Mouse (Mus musculus): ENCODE data around the gene Efna3.

Gene Efna3

DNA sequence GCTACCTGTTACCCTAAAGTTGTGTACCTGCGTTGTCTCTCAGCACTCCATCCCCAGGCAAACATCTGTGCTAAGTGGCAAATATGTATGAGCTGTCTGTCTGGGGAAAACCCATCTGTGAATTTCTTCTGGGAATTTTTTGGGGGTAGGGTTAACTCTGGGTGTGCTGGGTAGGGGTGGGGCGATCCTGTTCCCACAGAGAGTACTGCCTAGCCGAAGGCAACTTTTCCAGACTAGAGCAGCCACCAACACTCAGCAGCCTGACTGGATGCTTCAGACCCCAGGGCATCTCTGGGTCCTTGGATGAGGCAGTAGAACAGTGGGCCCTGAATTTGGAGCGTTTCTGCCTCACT lies 40.5 kb downstream of the Efna3 start:
- DNase-seq: no peak

DNA sequence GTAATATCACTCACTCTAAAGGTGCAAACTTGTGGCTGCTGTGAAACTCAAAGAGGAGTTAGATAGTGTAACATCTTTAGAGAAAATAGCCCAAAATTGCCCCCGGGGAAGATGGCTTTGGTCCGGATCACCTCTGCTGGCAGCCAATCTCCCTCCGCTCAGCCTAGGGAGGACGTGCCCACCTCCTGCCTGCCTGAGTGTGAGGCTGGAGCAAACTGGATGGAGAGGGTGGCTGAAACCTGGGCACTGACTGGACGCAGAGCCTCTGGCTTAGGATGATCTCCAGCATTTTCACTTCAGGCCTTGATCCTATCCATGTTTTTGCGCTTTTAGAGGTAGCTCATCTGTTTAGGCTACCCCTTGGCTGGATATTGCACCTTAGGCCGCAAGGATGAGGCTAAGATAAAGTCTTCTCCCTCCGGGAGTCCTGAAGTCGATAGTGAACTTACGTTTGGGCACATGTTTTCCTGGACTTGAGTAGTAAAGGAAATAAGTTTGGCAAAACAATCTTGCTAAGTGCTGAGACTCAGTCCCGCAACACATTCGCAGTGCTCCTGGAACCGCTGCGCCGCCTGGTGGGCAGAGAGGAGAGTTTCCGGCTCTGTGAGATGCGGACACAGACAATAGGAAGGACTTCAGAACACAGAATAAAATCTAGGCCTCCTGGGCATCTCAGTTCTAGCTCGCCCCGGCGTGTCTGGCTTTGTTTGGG lies 41.0 kb downstream of the Efna3 start:
- peak; percentile 84 to 85 for DNase-seq

DNA sequence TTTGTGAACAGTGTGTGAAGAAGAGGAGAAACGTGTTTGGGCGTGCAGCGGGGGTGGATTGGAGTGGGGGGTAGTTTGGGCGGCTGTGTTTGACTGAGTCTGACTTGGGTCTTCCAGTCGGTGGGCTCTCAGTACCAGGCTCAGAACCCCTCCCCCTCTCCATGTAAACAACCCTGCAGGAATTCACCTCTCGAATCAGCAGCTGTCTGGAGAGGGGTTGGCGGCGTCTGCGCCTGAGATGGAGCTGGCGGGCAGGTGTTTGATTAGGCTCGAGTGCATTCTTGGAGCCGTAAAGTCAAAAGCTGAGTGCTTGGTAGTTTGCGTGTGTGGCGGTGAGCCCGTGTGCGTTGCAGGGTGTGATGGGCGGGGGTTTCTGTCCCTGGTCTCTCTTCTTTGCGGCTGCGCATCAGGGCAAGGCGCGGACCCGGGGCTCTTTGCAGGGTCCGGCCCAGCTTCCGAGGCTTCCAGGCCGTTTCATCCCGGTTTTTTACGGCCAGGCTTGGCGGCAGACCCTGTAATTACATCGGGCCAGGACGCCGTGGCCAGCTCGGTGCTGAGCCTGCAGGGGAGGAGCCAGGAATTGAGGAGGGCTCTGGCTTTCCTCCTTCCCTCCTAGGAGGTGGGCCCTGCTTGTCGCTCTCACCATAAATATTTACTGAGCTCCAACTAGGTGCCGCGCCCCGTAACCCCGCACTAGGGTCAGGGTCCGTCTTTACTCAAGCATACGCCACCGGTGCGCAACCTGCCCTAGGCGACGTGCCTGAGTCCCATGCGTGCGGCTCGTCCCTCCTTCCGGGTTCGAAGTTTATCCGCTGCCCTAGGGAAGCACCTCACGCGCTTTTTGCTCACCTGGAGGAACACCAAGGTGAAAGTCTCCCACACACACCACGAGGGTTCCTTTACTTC lies 41.9 kb downstream of the Efna3 start, which contains the start of gene Efna1:
Gene Efna1 (minus strand): TSS at position 537 of the 906 bp plus-strand sequence.
- peak; percentile 87 to 92 for DNase-seq

DNA sequence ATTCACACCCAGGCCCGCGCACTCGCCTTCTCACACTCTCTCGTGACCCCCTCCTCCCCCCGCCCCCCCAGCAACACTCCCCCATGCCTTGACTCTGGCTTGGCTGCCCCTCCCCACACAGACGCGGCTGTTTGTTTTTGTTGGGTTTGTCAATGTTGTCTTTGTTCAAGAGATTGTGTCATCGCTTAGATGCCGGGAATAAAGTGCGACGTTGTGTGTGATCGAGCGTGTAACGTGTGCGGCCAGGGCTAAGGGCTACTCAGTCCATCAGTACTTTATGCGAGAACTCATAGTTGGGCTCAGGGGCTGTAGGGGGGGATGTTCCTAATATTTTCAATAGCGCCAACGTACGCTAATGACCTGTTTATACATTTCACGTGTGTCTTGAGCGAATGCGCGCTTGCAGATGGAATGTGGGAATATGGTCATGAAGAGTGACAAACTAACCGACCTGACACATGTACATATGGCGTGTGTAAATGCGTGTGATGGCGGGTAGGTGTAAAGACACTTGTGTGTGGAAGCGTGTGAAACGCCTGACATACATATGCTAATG lies 42.6 kb downstream of the Efna3 start:
- DNase-seq: peak; percentile 50 to 51

DNA sequence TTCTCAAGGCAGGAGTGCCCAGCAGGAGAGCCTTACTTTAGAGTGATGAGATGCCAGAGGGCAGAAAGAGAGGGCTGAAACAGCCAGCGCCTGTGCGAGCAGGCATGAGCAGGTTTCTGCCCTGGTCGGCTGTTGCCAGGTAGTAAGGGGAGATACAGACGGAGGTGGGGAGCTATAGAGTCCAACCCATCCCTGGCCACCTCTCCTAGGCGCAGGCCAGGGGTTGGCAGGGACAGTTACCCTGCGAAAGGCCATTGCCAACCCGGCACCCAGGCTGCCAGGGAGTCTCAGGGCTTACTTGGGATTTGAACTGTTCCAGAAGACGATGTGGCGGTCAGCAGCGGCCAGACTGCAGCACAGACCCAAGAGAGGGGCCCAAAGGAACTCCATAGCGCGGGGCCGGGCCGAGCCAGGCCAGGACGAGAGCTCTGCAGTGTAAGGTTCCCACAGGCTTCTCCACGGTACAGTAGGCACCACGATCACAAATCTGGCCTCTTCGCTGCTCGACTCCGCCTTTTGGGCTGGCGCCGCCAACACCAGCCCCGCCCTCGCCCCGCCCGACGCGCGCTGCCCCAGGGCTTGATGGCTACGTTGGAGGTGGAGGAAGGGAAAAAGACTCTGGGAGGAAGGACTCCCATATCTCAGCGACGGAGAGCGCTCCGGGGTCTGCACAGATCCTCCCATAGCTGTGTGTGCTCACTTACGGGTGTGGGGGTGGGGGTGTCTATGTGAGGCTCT lies 43.4 kb downstream of the Efna3 start:
- DNase-seq: peak; percentile 91 to 92

DNA sequence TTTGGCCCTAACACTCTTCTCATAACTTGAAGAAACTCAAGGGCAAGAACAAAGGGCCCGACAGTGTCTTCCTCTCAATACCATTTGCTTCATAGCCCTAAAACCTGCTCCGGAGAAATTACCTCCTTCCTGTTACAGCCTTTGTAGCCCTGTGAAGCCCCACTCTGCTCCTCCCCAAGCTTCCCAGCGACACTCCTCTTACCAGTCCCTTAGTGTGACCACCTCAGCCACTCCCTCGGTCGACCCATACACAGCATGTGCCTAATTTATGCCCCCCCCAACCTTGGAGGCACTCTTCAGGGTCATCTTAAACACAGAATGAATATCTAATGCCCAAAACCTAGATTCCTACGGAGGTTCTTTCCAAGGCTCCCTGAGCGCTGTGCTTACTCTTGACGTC lies 44.1 kb downstream of the Efna3 start:
- DNase-seq: no peak

DNA sequence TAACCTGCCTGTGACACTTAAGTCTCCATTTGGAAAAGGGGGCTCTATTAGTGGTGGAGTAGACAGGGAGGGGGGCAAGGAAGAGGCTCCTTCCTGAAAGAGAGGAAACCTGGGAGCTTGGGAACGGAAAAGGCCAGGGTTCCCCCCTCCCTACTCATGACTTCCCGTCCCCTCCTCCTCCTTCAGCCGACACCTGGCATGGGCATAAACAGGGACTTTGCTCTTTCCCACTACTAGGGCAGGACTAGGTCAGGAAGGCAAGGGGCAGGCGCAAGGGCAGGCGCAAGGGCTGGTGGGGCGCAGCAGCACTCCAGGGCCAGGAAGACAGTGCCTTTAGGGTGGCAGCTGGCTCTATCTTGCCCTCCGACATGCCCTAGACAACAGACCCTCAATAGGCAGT lies 44.7 kb downstream of the Efna3 start:
- peak; percentile 86 to 90 for DNase-seq

DNA sequence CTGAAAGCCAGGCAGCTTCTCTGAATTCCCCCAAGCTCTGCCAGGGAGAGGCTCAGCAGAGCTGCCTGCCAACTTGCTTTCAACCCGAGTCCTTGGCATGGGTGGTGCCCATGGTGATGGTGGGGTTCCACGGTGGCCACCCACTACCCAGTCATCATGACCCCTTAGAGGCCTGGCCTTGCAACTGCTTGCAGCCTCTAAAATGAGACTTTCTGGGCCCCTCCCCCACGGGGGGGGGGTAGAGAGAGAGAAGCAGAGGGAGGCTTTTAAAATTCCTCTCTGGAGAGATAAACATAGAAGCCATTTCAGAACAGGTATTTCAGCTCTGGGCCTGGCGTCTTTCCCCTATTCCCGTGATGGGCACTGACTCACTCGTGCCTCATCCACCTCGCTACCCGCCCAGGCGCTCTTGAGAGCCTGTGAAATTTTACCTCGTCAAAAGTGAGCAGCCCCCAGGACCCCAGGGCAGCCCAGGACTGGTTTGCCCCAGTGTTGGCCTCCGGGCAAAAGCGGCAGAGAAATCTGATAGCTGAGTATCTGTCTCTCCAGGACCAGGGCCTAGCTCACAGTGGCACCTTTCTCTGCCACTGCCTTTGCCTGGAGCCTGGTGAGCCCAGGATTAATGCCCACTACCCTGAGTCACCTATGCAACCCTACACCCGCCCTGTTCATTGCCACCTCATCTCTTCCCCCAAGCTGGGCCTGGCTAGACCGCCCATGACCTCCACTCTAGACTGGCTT lies 45.3 kb downstream of the Efna3 start:
- peak; percentile 40 to 61 for DNase-seq

DNA sequence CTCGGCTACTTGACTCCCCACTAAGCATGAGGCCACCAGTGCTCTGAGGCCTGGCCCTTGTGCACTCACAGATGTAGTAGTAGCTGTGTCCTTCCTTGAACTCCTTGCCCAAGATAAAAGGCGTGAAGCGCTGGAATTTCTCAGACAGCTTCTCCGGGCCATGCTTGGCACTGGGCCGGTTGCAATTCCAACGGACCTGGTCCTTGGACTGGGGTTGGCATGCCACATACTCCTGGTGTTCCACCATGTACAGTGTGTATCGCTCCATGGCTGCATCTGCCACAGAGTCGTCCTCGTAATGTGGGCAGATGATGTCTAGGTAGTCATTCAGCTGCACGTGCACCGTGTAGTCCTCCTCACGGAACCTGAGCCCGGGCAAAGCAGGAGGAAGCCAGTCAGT lies 46.7 kb downstream of the Efna3 start:
- peak in 1 of 2 experiments; percentile 48 for DNase-seq

DNA sequence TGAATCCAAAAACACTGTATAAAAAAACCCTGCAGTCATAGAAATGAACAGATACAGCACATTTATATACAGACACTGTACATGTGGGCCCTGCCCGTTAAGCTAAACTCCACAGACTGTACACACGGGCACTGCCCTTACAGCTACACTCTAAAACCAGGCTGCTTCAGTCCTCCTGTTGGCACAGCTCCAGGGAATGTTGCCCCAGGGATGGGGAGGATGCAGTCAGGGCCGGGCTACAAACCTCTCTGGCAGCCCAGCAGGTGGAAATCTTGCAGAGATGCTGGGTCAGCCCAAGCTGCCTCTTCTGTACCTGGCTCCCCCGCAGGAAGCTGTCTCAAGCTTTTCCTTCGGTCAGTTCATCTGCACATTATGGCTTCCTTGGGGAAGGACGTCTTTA lies 51.0 kb downstream of the Efna3 start:
- DNase-seq: peak; percentile 53

DNA sequence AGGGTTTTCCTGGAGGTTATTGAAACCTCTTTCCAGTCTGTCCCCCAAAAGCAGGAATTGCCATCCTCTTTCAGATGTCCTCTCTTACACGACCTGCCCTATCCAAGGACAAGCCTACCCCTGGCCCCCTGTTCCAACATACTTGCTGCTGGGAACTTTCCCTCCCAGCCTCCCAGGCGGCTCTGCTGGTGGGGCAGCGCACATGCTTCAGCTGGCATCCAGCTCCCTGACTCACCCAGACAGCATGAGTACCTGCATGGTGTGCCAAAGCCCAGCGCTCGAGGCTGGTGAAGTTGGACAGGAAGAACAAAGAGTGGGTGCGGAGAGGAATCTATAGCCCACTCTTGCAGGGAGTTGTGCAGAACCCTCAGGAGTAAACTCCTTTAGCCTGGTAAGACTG lies 51.9 kb downstream of the Efna3 start:
- DNase-seq: peak in 1 of 2 experiments; percentile 36

DNA sequence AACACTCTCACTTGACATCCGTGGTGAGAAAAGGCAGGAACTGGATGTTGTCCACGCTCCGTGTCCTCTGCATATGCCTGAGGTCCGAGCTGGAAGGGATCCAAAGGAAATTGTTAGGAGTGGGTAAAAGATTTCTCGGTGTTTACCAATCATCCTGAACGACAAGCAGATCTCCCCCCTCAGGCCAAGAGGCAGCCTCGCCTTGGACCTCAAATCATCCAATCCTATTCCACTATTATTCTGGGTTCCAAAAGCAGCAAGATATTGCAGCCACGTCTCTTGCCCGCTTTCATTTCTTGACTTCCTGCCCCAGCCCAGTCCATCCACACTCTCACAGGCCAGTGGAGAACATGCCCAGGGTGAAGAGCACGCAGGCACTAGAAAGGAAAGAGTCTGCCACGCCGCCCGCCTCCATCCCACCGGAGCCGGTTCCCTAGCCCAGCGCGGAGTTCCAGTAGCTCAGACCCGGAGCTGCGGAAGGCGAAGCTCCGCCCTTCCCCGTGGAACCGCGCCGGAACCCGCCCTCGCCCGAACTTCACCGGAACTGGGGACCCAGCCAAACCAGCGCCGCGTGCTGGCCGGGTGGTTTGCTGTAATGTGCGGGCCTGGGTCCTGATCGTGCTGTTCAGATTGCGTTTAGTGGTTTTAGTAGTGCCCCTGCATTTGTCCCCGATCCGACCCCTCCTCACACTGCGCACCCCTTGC lies 52.6 kb downstream of the Efna3 start, which contains the start of gene Slc50a1:
Gene Slc50a1 (minus strand): TSS at position 520 of the 705 bp plus-strand sequence.
- DNase-seq: peak; percentile 80 to 83

DNA sequence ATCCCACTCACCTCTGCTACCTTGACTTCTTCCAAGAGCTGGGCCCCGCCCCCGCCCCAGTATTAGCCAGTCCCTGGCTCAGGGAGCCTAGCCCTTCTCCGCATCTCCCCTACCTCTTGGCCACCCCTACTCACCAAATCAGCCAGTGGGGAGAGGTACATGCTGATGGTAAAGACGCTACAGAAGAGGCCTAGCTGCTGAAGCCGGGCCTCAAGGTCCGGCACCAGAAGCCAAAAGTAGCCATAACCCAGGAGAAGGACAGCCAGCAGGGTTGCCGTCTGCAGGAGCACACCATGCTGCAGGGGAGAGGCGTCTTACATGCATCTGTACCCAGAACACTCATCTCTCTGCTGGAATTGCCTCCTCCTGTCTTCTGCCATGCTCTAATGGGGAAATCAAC lies 53.8 kb downstream of the Efna3 start:
- DNase-seq: no peak

DNA sequence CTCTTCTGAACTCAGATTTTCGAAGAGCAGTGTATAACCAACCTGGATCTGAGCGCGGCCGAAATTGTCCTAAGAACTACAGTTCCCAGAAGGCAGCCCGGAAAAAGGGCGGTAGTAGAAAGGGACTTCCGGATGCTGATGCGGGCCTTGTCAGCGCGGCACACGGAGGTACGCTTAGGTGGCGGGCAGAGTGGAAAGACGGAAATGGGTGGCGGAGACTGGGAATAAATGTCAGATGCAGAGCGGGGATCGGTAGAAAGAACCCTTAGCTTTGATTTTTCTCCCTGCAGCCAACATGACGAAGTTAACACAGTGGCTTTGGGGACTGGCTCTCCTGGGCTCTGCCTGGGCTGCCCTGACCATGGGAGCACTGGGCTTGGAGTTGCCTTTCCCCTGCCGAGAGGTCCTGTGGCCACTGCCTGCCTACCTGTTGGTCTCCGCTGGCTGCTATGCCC lies 56.3 kb downstream of the Efna3 start:
- DNase-seq: peak; percentile 80 to 81
